Mouse (Mus musculus) kidney, adult 2 months (tissue): ENCODE measurements at regions not wholly inside any gene's neighbourhood (a gene's known extent, or its start where the extent isn't known, plus 50 kb on each side); places are given as distances from the start of the nearest gene placed in this dataset.
A peak's percentile ranks its signal among the peaks of the same experiment; 100 is the strongest.

Source experiments
- DNase-seq: peaks from one replicate; pipeline ENCODE4 v3.0.0; 2021
- H3K27ac ChIP-seq: fragments of 200-500 bp; 2 replicates; pipeline ENCODE4 v1.5.1; 2012; ENCODE audit warnings: low read depth, low read length, control low read depth, inconsistent platforms; ENCODE audit not compliant: insufficient read depth
- H3K27me3 ChIP-seq: fragments of 200-500 bp; replicated peaks from 2 replicates; pipeline ENCODE4 v1.6.1; 2012; ENCODE audit warnings: mild to moderate bottlenecking, moderate library complexity, low read length, inconsistent platforms; ENCODE audit not compliant: control insufficient read depth, insufficient read depth
- H3K36me3 ChIP-seq: fragments of 200-500 bp; 2 replicates; pipeline ENCODE4 v1.6.1; 2012; ENCODE audit warnings: mild to moderate bottlenecking, moderate library complexity, low read length, inconsistent platforms; ENCODE audit not compliant: control insufficient read depth, insufficient read depth
- H3K4me1 ChIP-seq: fragments of 200-500 bp; 2 replicates; pipeline ENCODE4 v1.6.1; 2011; ENCODE audit warnings: low read length; ENCODE audit not compliant: control insufficient read depth, insufficient read depth
- H3K4me3 ChIP-seq: fragments of 200-500 bp; 2 replicates; pipeline ENCODE4 v1.5.1; 2011; ENCODE audit warnings: mild to moderate bottlenecking, low read depth, low read length, control low read depth; ENCODE audit not compliant: insufficient read depth
- CTCF ChIP-seq: fragments of 200-500 bp; conservative IDR thresholded peaks from 2 replicates; pipeline ENCODE4 v1.5.1; 2011; ENCODE audit warnings: low read depth, mild to moderate bottlenecking, control low read depth, low read length, moderate library complexity, mixed read lengths; ENCODE audit not compliant: insufficient read depth, insufficient read length
- POLR2A ChIP-seq: fragments of 200-500 bp; IDR thresholded peaks from one replicate; pipeline ENCODE4 v1.6.1; 2011; ENCODE audit warnings: low read depth, low read length, control low read depth
- WGBS: fragments of 180-500 bp; shearing (Covaris S2); methylation state at CpG from one replicate; pipeline ENCODE4 v1.1.7; 2018; 5-methylcytosine and 5-hydroxymethylcytosine counted together

DNA sequence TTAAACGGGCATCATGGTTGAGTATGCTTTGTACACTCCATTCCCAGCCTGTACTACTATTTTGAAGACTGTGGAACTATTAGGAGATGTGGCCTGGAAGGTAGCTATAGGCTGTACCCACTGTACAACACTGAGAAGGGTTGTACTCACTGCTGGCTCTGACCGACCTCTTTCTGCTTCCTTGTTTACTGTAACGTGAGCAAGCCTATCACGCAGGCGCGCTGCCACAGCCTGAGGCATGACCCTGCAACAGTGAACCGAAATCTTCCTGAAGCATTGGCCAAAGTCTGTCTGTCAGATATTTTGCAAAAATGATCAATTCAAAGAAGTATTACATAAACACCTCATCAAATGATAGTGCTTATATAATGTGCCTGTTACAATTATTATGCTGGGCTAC lies 112.0 kb upstream of the Daam1 start:
- Histone ChIP-seq H3K4me3 (no peak overlapping the region), H3K27ac (no peak overlapping the region), H3K36me3 (no peaks in the 10 kb centered on the region), H3K27me3 (no peaks in the 10 kb centered on the region), H3K4me1 (no peaks in the 10 kb centered on the region)
- WGBS: 51% methylated on average over 7 of the region's 7 CpGs
- TF ChIP-seq POLR2A: no peak
- no peak for TF ChIP-seq CTCF
- DNase-seq: no peak

DNA sequence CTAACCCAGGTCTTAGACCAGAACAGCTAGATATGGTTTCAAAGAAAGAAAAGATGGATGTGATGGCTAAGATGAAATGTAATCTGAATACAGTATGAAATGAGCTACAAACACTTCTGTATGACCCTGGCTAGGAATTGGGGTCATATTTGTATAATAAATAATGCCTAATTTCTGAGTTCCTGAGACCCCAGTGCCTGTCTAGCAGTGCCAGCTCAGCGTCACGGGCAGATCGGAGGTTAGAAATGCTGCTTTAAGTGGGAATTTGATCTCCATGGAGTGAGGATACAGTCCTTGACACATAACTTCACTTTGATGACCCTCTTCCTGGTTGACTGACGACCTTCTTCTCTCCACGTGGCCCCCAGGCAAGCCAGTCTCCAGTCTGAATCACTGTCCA lies 105.7 kb upstream of the Daam1 start:
- H3K27ac ChIP-seq: no peak overlapping the region
- H3K4me3 ChIP-seq: no peak overlapping the region
- WGBS: 27% methylated on average over 5 of the region's 5 CpGs
- no peaks in the 10 kb centered on the region for H3K4me1 ChIP-seq
- no peak for TF ChIP-seq POLR2A
- TF ChIP-seq CTCF: no peak
- H3K27me3 ChIP-seq: no peaks in the 10 kb centered on the region
- H3K36me3 ChIP-seq: no peaks in the 10 kb centered on the region
- DNase-seq: no peak

DNA sequence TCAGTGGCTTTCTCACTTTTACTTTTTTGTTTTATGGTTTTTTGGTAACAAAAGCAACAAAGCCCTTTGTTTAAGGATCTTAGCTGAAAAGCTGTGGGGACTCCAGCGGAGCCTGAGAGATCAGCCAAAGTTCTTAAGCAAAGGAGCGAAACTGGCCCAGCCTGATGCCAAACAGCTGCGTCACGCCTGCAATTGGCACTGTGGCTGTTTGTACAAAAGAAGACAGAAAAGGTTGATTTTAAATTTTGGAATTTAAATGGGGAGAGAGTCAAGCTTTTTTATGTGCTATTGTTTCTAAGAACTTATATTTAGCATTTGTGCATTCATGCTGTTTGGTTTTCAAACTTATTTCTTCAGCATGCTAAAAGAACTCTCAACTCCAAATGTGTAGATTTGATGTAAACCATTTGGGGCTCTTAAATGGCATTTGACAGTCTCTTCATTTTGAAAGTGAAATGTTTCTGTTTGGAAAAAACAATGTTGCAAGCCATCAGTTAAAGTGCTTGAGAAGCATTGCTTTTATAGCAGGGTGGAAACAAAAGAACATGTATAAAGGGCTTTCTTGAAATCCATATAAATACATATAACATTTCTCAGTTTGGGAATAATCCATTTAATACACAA lies 105.1 kb upstream of the Daam1 start:
- H3K4me1 ChIP-seq: no peaks in the 10 kb centered on the region
- TF ChIP-seq CTCF (no peak), POLR2A (no peak)
- H3K27ac ChIP-seq: no peak overlapping the region
- WGBS: 68% methylated on average over 4 of the region's 4 CpGs
- H3K36me3 ChIP-seq: no peaks in the 10 kb centered on the region
- no peak overlapping the region for H3K4me3 ChIP-seq
- H3K27me3 ChIP-seq: no peaks in the 10 kb centered on the region
- DNase-seq: no peak

DNA sequence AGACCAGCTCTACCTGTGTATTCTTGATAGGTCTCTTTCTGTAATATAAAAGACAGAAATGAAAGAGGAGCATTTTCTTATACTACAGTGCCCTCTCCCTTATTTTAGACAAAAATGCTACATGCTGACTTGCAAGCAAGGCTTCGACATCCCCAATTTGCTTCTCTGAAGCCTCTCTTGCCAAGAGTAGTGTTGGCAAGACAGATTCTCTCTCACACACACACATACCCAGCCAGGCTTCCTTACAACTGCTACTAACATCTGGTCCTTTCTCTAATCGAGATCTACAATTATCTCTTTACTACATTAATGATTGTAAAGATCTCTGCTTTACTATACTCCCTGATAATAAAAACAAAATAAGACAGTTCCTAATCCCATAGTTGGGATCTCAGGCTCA lies 87.5 kb upstream of the Daam1 start:
- no peaks in the 10 kb centered on the region for H3K36me3 ChIP-seq
- H3K27ac ChIP-seq: no peak overlapping the region
- H3K4me1 ChIP-seq: no peaks in the 10 kb centered on the region
- WGBS: 79% methylated on average over 2 of the region's 2 CpGs
- no peak for TF ChIP-seq POLR2A
- no peak for TF ChIP-seq CTCF
- no peaks in the 10 kb centered on the region for H3K27me3 ChIP-seq
- H3K4me3 ChIP-seq: no peak overlapping the region
- no peak for DNase-seq

DNA sequence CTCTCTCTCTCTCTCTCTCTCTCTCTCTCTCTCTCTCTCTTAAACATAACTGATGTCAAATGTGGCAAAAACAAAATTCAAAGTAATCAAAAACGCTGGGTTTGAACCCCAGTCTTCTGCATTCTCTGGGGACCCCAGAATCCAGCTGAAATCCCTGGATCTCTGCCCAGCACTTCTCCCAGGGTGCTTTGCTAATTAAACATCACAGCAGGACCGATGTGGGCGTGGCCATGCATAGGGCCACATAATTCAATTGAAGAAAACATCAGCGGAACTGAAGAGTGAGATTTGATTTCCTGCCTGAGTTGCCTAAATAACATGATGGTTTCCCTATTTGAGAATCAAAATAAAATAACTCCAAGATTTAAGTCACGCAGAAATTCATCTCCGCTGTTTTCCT lies 84.9 kb upstream of the Daam1 start:
- Histone ChIP-seq H3K27ac (no peak overlapping the region), H3K4me1 (no peaks in the 10 kb centered on the region), H3K36me3 (no peaks in the 10 kb centered on the region), H3K4me3 (no peak overlapping the region), H3K27me3 (no peaks in the 10 kb centered on the region)
- TF ChIP-seq CTCF (no peak), POLR2A (no peak)
- WGBS: 67% methylated on average over 6 of the region's 6 CpGs
- DNase-seq: no peak

DNA sequence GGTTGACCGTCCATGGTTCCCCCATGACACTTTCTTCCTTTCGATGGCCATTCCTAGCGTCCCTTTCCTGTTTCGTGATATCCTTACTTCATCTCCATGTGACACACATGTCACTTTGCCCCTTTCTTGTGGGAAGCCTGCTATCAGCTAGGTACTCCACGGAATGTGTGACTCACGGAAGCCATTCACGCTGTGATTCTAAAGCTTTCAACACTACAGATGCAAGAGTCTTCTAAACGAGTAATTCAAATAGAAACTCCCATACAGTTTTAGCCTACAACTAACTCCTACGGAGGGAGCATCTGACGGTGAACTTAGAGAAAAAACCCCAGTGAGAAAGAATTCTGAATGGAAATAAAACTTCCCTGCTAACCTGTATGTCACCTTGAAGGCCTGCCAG lies 83.5 kb upstream of the Daam1 start:
- Histone ChIP-seq H3K27ac (peak overlapping the region; percentile 77; the same call in 1 of the 2 replicates), H3K36me3 (no peaks in the 10 kb centered on the region), H3K27me3 (no peaks in the 10 kb centered on the region), H3K4me3 (no peak overlapping the region), H3K4me1 (no peaks in the 10 kb centered on the region)
- no peak for DNase-seq
- WGBS: 87% methylated on average over 10 of the region's 10 CpGs
- no peak for TF ChIP-seq POLR2A
- TF ChIP-seq CTCF: no peak

DNA sequence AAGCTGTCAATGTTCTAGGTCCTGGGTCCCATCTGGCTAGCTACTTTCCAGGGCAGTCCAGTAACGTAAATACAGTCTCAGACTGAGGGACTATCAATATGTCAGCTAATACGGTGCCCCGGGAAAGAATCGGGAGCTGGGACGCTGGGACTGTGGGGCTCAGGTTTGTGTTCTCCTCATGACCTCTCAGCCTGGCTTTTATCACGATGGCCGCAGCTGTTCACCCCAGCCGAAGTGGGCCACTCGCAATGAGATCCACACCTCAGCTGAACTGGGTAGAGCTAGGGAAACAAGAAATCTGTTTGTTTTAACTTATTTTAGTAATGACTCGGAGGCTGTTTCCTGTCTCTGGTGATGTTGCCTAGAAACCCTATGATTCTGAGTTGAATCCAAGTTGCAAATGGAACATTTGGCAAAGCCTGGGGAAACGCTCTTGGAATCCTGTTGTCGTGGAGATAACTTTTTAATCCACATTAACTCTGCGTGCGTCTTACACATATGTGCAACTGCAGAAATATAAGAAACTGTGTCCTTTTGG lies 83.0 kb upstream of the Daam1 start:
- no peak for TF ChIP-seq POLR2A
- no peak for TF ChIP-seq CTCF
- Histone ChIP-seq H3K36me3 (no peaks in the 10 kb centered on the region), H3K4me3 (no peak overlapping the region), H3K27me3 (no peaks in the 10 kb centered on the region), H3K4me1 (no peaks in the 10 kb centered on the region), H3K27ac (peak overlapping the region; percentile 77)
- 44% methylated on average over 14 of the region's 14 CpGs for WGBS
- DNase-seq: peak; percentile 70
